Mouse (Mus musculus) T-cell, adult 2 months (primary cell): Measurements from ENCODE around the gene H2al1j.
"Not testable (repeated sequence)": the region's sequence is repeated elsewhere in the genome, so short reads cannot be mapped to it uniquely, and the experiment has no call there.

ENCODE experiments used
- DNase-seq: peaks from one replicate; pipeline ENCODE4 v3.0.0; 2022; ENCODE audit warnings: low spot score

The H2al1j gene

GRCm38 (mm10) chrX:11327522-11327921 is at the start of gene H2al1j:
Gene H2al1j, plus strand, starts transcription at chrX:11327822.
- DNase-seq = not testable (repeated sequence)

GRCm38 (mm10) chrX:11280741-11281140 is 46.9 kb upstream of the H2al1j start:
- DNase-seq = no peak

GRCm38 (mm10) chrX:11288306-11288882 is 39.2 kb upstream of the H2al1j start:
- no peak for DNase-seq

GRCm38 (mm10) chrX:11289244-11289643 is 38.4 kb upstream of the H2al1j start:
- no peak for DNase-seq

GRCm38 (mm10) chrX:11298957-11299356 is 28.7 kb upstream of the H2al1j start, which contains the start of gene H2al1a:
Gene H2al1a, plus strand, starts transcription at chrX:11299257.
- not testable (repeated sequence) for DNase-seq

GRCm38 (mm10) chrX:11302132-11302531 is 25.5 kb upstream of the H2al1j start, which contains the start of gene H2al1b:
Gene H2al1b, plus strand, starts transcription at chrX:11302432.
- not testable (repeated sequence) for DNase-seq

GRCm38 (mm10) chrX:11305355-11305754 is 22.3 kb upstream of the H2al1j start, which contains the start of gene H2al1c:
Gene H2al1c, plus strand, starts transcription at chrX:11305655.
- DNase-seq = not testable (repeated sequence)

GRCm38 (mm10) chrX:11308524-11308923 is 19.1 kb upstream of the H2al1j start, which contains the start of gene H2al1d:
Gene H2al1d, plus strand, starts transcription at chrX:11308824.
- DNase-seq = not testable (repeated sequence)

GRCm38 (mm10) chrX:11311634-11312033 is 16.0 kb upstream of the H2al1j start, which contains the start of gene H2al1e:
Gene H2al1e, plus strand, starts transcription at chrX:11311934.
- not testable (repeated sequence) for DNase-seq

GRCm38 (mm10) chrX:11314858-11315257 is 12.8 kb upstream of the H2al1j start, which contains the start of gene H2al1f:
Gene H2al1f, plus strand, starts transcription at chrX:11315158.
- not testable (repeated sequence) for DNase-seq

GRCm38 (mm10) chrX:11317956-11318355 is 9.7 kb upstream of the H2al1j start, which contains the start of gene H2al1g:
Gene H2al1g, plus strand, starts transcription at chrX:11318256.
- not testable (repeated sequence) for DNase-seq

GRCm38 (mm10) chrX:11321192-11321591 is 6.4 kb upstream of the H2al1j start, which contains the start of gene H2al1h:
Gene H2al1h, plus strand, starts transcription at chrX:11321492.
- not testable (repeated sequence) for DNase-seq

- not testable (repeated sequence) for DNase-seq
Measured at GRCm38 (mm10) chrX:11324359-11324758, 3.3 kb upstream of the H2al1j start, which contains the start of gene H2al1i. Gene H2al1i, plus strand, starts transcription at chrX:11324659.

- no peak for DNase-seq
Measured at GRCm38 (mm10) chrX:11345762-11346161, 18.1 kb downstream of the H2al1j start.

- no peak for DNase-seq
Measured at GRCm38 (mm10) chrX:11346756-11347155, 19.1 kb downstream of the H2al1j start.

- no peak for DNase-seq
Measured at GRCm38 (mm10) chrX:11360823-11361222, 33.2 kb downstream of the H2al1j start.

GRCm38 (mm10) chrX:11361261-11361660 is 33.6 kb downstream of the H2al1j start:
- DNase-seq = no peak

- no peak for DNase-seq
Measured at GRCm38 (mm10) chrX:11363890-11364289, 36.3 kb downstream of the H2al1j start.

GRCm38 (mm10) chrX:11365151-11365550 is 37.5 kb downstream of the H2al1j start:
- no peak for DNase-seq
